Mouse (Mus musculus) liver, adult 2 months (tissue): ENCODE measurements around the gene Gsg1l. TPM values are rescaled to one million over a fixed set of nuclear protein-coding genes. Genes with fewer than 3 reads are reported as not detected.

Experiments used
- DNase-seq: peaks from one replicate; pipeline ENCODE4 v3.0.0-alpha.2; 2011; ENCODE audit warnings: low read depth, low spot score; ENCODE audit errors: extremely low read depth
- H3K27ac ChIP-seq: fragments of 200-500 bp; replicated peaks from 2 replicates; pipeline ENCODE4 v1.5.1; 2012; ENCODE audit warnings: low read depth, mild to moderate bottlenecking, control low read depth, inconsistent platforms, low read length; ENCODE audit not compliant: insufficient read depth
- H3K27me3 ChIP-seq: fragments of 200-500 bp; 2 replicates; pipeline ENCODE4 v1.6.1; 2012; ENCODE audit warnings: mild to moderate bottlenecking, moderate library complexity, low read length, inconsistent platforms; ENCODE audit not compliant: control insufficient read depth, insufficient read depth
- H3K36me3 ChIP-seq: fragments of 200-500 bp; 2 replicates; pipeline ENCODE4 v1.6.1; 2012; ENCODE audit warnings: low read length, inconsistent platforms; ENCODE audit not compliant: control insufficient read depth, insufficient read depth
- H3K4me1 ChIP-seq: fragments of 200-500 bp; 2 replicates; pipeline ENCODE4 v1.6.1; 2011; ENCODE audit warnings: low read length; ENCODE audit not compliant: control insufficient read depth, insufficient read depth
- H3K4me3 ChIP-seq: fragments of 200-500 bp; 2 replicates; pipeline ENCODE4 v1.5.1; 2011; ENCODE audit warnings: low read depth, mild to moderate bottlenecking, control low read depth, low read length, moderate library complexity; ENCODE audit not compliant: insufficient read depth
- H3K79me2 ChIP-seq: fragments of 200-500 bp; 2 replicates; pipeline ENCODE4 v1.6.1; 2012; ENCODE audit warnings: inconsistent platforms, mild to moderate bottlenecking, low read length, moderate library complexity; ENCODE audit not compliant: control insufficient read depth, insufficient read depth
- H3K9ac ChIP-seq: fragments of 200-500 bp; 2 replicates; pipeline ENCODE4 v1.6.1; 2012; ENCODE audit warnings: low read depth, mild to moderate bottlenecking, control low read depth, inconsistent platforms, low read length
- CTCF ChIP-seq: fragments of 200-500 bp; IDR thresholded peaks from 2 replicates; pipeline ENCODE4 v1.5.1; 2011; ENCODE audit warnings: low read depth, low read length, control low read depth
- POLR2A ChIP-seq: fragments of 200-500 bp; IDR thresholded peaks from 2 replicates; pipeline ENCODE4 v1.6.1; 2011; ENCODE audit warnings: low read length, control low read depth; ENCODE audit not compliant: insufficient read depth; ENCODE audit errors: extremely low read depth
- WGBS: fragments of 180-500 bp; shearing (Covaris S2); methylation state at CpG from one replicate; pipeline ENCODE4 v1.1.7; 2018; 5-methylcytosine and 5-hydroxymethylcytosine counted together
- polyA plus RNA-seq: library from polyadenylated mRNA; depleted of rRNA; stranded (reverse); fragments of >200 nt; gene quantifications from 2 replicates; pipeline ENCODE4 v1.2.3, GENCODE M21; 2012
- total RNA-seq: library from RNA; depleted of rRNA; stranded (reverse); fragments of >200 nt; gene quantifications from 2 replicates; pipeline ENCODE4 v1.2.3, GENCODE M21; 2014

The Gsg1l gene
- total and polyA plus RNA-seq, 2 experiments, result 0.31 TPM; not detected in 1

DNA sequence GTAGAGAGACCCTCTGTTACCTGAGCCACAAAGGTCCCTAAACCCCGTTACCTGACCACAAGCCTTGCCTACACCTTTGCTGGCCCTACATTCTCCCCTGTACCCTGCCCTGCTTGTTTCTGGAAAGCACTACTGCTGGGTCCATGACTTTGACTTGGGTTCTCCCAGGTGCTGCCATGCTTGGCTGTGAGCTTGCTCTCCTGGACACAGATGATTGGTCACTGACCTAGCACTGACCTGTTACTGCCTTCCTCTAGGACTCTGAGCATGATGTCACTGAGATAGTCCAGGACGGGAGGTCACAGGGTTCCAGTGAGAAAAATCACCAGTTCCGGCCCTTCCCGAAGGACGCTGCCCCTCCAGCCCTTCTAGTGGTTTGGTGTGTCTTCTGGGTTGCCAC, 123.4 kb downstream of the Gsg1l start:
- WGBS, result 82% methylated on average over 5 of the region's 5 CpGs
- no peak for TF ChIP-seq POLR2A
- no peak for TF ChIP-seq CTCF
- Histone ChIP-seq H3K27me3 (no peaks in the 10 kb centered on the region), H3K4me3 (no peak overlapping the region), H3K36me3 (no peaks in the 10 kb centered on the region), H3K4me1 (no peaks in the 10 kb centered on the region), H3K27ac (no peak overlapping the region), H3K9ac (no peak overlapping the region), H3K79me2 (no peaks in the 10 kb centered on the region)
- DNase-seq, result no peak

DNA sequence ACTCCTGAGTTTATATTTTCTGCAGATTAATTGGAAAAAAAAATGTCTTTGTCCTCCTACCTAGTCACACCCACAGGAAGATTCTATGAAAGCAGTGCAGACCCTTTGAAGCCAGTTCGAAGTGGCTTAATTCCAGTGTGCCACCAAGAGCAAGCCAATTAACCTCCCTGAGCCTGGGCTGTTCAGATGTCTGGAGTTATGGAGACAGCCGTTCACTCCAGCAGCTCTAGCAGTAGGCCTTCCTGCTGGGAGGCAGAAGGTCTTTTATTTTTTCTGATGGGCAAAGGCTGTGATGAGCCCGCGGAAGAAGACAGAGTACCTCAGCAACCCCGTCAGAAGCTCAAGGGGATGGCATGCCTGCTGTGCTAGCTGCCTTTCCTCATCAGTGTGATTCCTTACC, 127.2 kb downstream of the Gsg1l start:
- Histone ChIP-seq H3K4me1 (no peaks in the 10 kb centered on the region), H3K36me3 (no peaks in the 10 kb centered on the region), H3K79me2 (no peaks in the 10 kb centered on the region), H3K4me3 (no peak overlapping the region), H3K9ac (no peak overlapping the region), H3K27ac (no peak overlapping the region), H3K27me3 (no peaks in the 10 kb centered on the region)
- WGBS, result 83% methylated on average over 5 of the region's 5 CpGs
- no peak for TF ChIP-seq CTCF
- TF ChIP-seq POLR2A, result no peak
- DNase-seq, result no peak

DNA sequence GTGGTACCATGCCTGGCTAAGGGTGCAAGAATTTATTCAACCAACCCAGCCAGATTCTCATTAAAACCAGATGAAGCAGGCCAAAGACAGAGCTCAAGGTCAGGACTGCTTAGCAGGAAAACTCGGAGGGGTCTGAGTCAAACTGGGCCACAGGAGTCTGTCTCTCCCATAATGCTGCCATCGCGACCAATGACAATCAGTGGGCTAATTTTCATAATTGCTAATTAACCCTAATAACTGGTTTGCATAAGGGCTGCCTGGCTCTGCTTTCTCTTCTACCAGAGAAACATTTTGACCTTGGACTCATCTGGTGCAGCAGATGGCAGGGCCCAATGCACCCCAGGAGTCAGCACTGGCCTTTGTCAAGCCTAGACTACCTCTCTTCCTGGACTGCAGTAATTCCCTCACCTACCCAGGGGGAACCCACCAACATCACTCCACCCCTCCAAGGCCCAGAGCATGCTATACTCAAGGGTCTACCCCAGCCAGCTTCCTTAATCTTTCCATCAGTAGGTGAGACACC, 127.8 kb downstream of the Gsg1l start:
- Histone ChIP-seq H3K36me3 (no peaks in the 10 kb centered on the region), H3K27ac (no peak overlapping the region), H3K4me3 (no peak overlapping the region), H3K79me2 (no peaks in the 10 kb centered on the region), H3K27me3 (no peaks in the 10 kb centered on the region), H3K4me1 (no peaks in the 10 kb centered on the region), H3K9ac (no peak overlapping the region)
- TF ChIP-seq POLR2A (no peak), CTCF (no peak)
- DNase-seq, result no peak
- 74% methylated on average over 3 of the region's 3 CpGs for WGBS

DNA sequence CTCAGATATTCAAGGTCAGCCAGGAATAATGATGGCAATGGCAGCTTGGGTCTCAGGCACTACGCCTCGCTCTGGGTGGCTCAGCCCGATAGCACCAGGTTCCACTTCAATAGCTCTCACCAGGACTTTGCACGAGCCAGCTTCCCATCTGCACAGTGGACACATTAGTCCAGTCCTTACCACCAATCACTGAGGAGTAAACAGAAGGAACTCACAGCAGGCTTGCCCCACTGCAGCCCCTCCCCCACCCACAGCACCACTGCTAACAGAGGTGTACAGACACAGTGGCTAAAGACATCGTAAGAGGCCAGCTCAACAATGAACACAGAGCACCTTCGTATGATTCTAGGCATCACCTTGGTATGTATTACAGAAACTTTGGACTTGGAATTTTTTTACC, 128.4 kb downstream of the Gsg1l start:
- Histone ChIP-seq H3K27me3 (no peaks in the 10 kb centered on the region), H3K4me1 (no peaks in the 10 kb centered on the region), H3K36me3 (no peaks in the 10 kb centered on the region), H3K79me2 (no peaks in the 10 kb centered on the region), H3K27ac (no peak overlapping the region), H3K4me3 (no peak overlapping the region), H3K9ac (no peak overlapping the region)
- TF ChIP-seq POLR2A, result no peak
- TF ChIP-seq CTCF, result no peak
- WGBS, result 55% methylated on average over 6 of the region's 6 CpGs
- no peak for DNase-seq

DNA sequence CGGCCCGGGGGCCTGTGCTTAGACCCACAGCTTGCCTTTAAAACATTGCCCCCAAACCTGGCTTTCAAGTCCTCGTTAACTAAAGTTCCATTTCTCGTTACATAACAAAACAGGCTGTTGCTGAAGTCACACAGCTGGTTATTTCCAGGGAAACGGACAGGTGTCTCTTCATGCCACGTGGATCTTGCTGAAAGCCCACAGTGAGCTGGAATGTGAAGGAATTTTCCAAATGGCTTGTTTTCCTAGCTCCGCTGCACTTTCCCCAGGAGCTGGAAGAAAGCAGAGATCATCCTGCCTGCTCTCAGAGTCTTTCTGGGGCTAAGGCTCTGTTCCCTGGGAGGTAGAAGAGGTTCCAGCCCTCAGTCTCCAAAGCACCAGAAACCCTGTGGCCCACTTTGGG, 130.3 kb downstream of the Gsg1l start:
- WGBS, result 88% methylated on average over 7 of the region's 7 CpGs
- H3K4me3 ChIP-seq, result no peak overlapping the region
- no peaks in the 10 kb centered on the region for H3K4me1 ChIP-seq
- no peaks in the 10 kb centered on the region for H3K79me2 ChIP-seq
- no peak overlapping the region for H3K9ac ChIP-seq
- H3K27me3 ChIP-seq, result no peaks in the 10 kb centered on the region
- H3K27ac ChIP-seq, result no peak overlapping the region
- TF ChIP-seq CTCF, result no peak
- TF ChIP-seq POLR2A, result no peak
- no peak for DNase-seq
- no peaks in the 10 kb centered on the region for H3K36me3 ChIP-seq

GRCm38 (mm10) chr7:125948973-125949372, 133.2 kb downstream of the Gsg1l start:
- Histone ChIP-seq H3K4me1 (no peaks in the 10 kb centered on the region), H3K9ac (no peak overlapping the region), H3K27me3 (no peaks in the 10 kb centered on the region), H3K27ac (no peak overlapping the region), H3K79me2 (no peaks in the 10 kb centered on the region), H3K4me3 (no peak overlapping the region), H3K36me3 (no peaks in the 10 kb centered on the region)
- no peak for DNase-seq
- WGBS, result 83% methylated on average over 4 of the region's 4 CpGs
- no peak for TF ChIP-seq CTCF
- TF ChIP-seq POLR2A, result no peak
